Mouse (Mus musculus): Measurements from ENCODE around the gene Iqck. TPM values are rescaled to one million over a fixed set of nuclear protein-coding genes. Genes with fewer than 3 reads are reported as not detected.

Iqck gene
- polyA plus RNA-seq, 1 experiment from 2014 or later, result 4.1 TPM

- Histone ChIP-seq H3K9ac (replicated peaks) (no peak overlapping the region), H3K27me3 (0 out of 2 replicates have a peak, but pooled peaks cover 5% of the 10 kb centered on the region), H3K4me2 (replicated peaks) (no peak overlapping the region), H3K36me3 (no peaks in the 10 kb centered on the region), H3K27ac (no peak overlapping the region), H3K4me1 (replicated peaks) (peaks cover 34% of the 10 kb centered on the region), H3K4me3 (replicated peaks) (no peak overlapping the region), H3K9me3 (no peaks in the 10 kb centered on the region)
- ATAC-seq, result no peak
- WGBS, result 63% methylated on average over 2 of the region's 2 CpGs
Observed at GRCm38 (mm10) chr7:118900090-118900489, 44.5 kb downstream of the Iqck start.

- no peak for ATAC-seq
- Histone ChIP-seq H3K27me3 (0 out of 2 replicates have a peak, but pooled peaks cover 2% of the 10 kb centered on the region), H3K36me3 (no peaks in the 10 kb centered on the region), H3K4me1 (replicated peaks) (peaks cover 27% of the 10 kb centered on the region), H3K27ac (no peak overlapping the region), H3K9me3 (no peaks in the 10 kb centered on the region), H3K4me3 (replicated peaks) (no peak overlapping the region), H3K9ac (replicated peaks) (no peak overlapping the region), H3K4me2 (replicated peaks) (no peak overlapping the region)
- 69% methylated on average over 13 of the region's 13 CpGs for WGBS
Observed at GRCm38 (mm10) chr7:118902944-118903343, 47.4 kb downstream of the Iqck start.

- H3K36me3 ChIP-seq, result no peaks in the 10 kb centered on the region
- no peak overlapping the region for H3K9ac ChIP-seq (replicated peaks)
- H3K27me3 ChIP-seq, result no peaks in the 10 kb centered on the region
- no peak overlapping the region for H3K4me3 ChIP-seq (replicated peaks)
- 85% methylated on average over 9 of the region's 9 CpGs for WGBS
- ATAC-seq, result no peak
- H3K4me1 ChIP-seq (replicated peaks), result peaks cover 27% of the 10 kb centered on the region
- no peak overlapping the region for H3K27ac ChIP-seq
- H3K9me3 ChIP-seq, result no peaks in the 10 kb centered on the region
- no peak overlapping the region for H3K4me2 ChIP-seq (replicated peaks)
Observed at GRCm38 (mm10) chr7:118903879-118904278, 48.3 kb downstream of the Iqck start.

GRCm38 (mm10) chr7:118904530-118904929, 49.0 kb downstream of the Iqck start:
- no peak overlapping the region for H3K9ac ChIP-seq (replicated peaks)
- 92% methylated on average over 4 of the region's 4 CpGs for WGBS
- no peak overlapping the region for H3K4me2 ChIP-seq (replicated peaks)
- H3K27ac ChIP-seq, result no peak overlapping the region
- H3K4me3 ChIP-seq (replicated peaks), result no peak overlapping the region
- H3K4me1 ChIP-seq (replicated peaks), result peaks cover 27% of the 10 kb centered on the region
- no peaks in the 10 kb centered on the region for H3K27me3 ChIP-seq
- no peaks in the 10 kb centered on the region for H3K9me3 ChIP-seq
- H3K36me3 ChIP-seq, result no peaks in the 10 kb centered on the region
- ATAC-seq, result no peak

- Histone ChIP-seq H3K4me1 (replicated peaks) (peaks cover 28% of the 10 kb centered on the region), H3K27me3 (no peaks in the 10 kb centered on the region), H3K9ac (replicated peaks) (no peak overlapping the region), H3K4me2 (replicated peaks) (no peak overlapping the region), H3K27ac (no peak overlapping the region), H3K4me3 (replicated peaks) (no peak overlapping the region), H3K36me3 (no peaks in the 10 kb centered on the region), H3K9me3 (0 out of 2 replicates have a peak, but pooled peaks cover 2% of the 10 kb centered on the region)
- 58% methylated on average over 8 of the region's 8 CpGs for WGBS
- no peak for ATAC-seq
Observed at GRCm38 (mm10) chr7:118908961-118909515, 53.5 kb downstream of the Iqck start.

- Histone ChIP-seq H3K4me1 (replicated peaks) (peaks cover 28% of the 10 kb centered on the region), H3K9ac (replicated peaks) (no peak overlapping the region), H3K27ac (no peak overlapping the region), H3K27me3 (no peaks in the 10 kb centered on the region), H3K4me3 (replicated peaks) (no peak overlapping the region), H3K9me3 (0 out of 2 replicates have a peak, but pooled peaks cover 4% of the 10 kb centered on the region), H3K36me3 (no peaks in the 10 kb centered on the region), H3K4me2 (replicated peaks) (no peak overlapping the region)
- WGBS, result 81% methylated on average over 2 of the region's 2 CpGs
- ATAC-seq, result no peak
Observed at GRCm38 (mm10) chr7:118910464-118910863, 54.9 kb downstream of the Iqck start.

- no peak for ATAC-seq
- Histone ChIP-seq H3K4me1 (replicated peaks) (peaks cover 28% of the 10 kb centered on the region), H3K9me3 (0 out of 2 replicates have a peak, but pooled peaks cover 4% of the 10 kb centered on the region), H3K27me3 (no peaks in the 10 kb centered on the region), H3K4me3 (replicated peaks) (no peak overlapping the region), H3K9ac (replicated peaks) (no peak overlapping the region), H3K36me3 (no peaks in the 10 kb centered on the region), H3K4me2 (replicated peaks) (no peak overlapping the region), H3K27ac (0 out of 2 replicates have a peak overlapping the region, but pooled peaks have one; percentile 61)
- 95% methylated on average over 2 of the region's 2 CpGs for WGBS
Observed at GRCm38 (mm10) chr7:118911170-118911569, 55.6 kb downstream of the Iqck start.

GRCm38 (mm10) chr7:118911571-118911970, 56.0 kb downstream of the Iqck start:
- 69% methylated on average over 7 of the region's 7 CpGs for WGBS
- H3K36me3 ChIP-seq, result no peaks in the 10 kb centered on the region
- H3K4me3 ChIP-seq (replicated peaks), result no peak overlapping the region
- H3K4me2 ChIP-seq (replicated peaks), result no peak overlapping the region
- no peak for ATAC-seq
- 0 out of 2 replicates have a peak, but pooled peaks cover 4% of the 10 kb centered on the region for H3K9me3 ChIP-seq
- H3K27ac ChIP-seq, result 0 out of 2 replicates have a peak overlapping the region, but pooled peaks have one; percentile 61
- no peak overlapping the region for H3K9ac ChIP-seq (replicated peaks)
- H3K4me1 ChIP-seq (replicated peaks), result peaks cover 28% of the 10 kb centered on the region
- no peaks in the 10 kb centered on the region for H3K27me3 ChIP-seq

GRCm38 (mm10) chr7:118912049-118912490, 56.5 kb downstream of the Iqck start:
- Histone ChIP-seq H3K27ac (peak overlapping the region; percentile 61), H3K36me3 (no peaks in the 10 kb centered on the region), H3K4me1 (replicated peaks) (peaks cover 24% of the 10 kb centered on the region), H3K4me2 (replicated peaks) (peak overlapping the region; percentile 19; the same call in 1 of the 2 replicates), H3K9me3 (0 out of 2 replicates have a peak, but pooled peaks cover 4% of the 10 kb centered on the region), H3K4me3 (replicated peaks) (no peak overlapping the region), H3K27me3 (no peaks in the 10 kb centered on the region), H3K9ac (replicated peaks) (0 out of 2 replicates have a peak overlapping the region, but pooled peaks have one; percentile 25)
- WGBS, result 5% methylated on average over 8 of the region's 8 CpGs
- 0 out of 2 replicates have a peak, but pooled peaks have one; percentile 67 for ATAC-seq

GRCm38 (mm10) chr7:118914561-118915165, 59.1 kb downstream of the Iqck start:
- H3K9me3 ChIP-seq, result 0 out of 2 replicates have a peak, but pooled peaks cover 4% of the 10 kb centered on the region
- 91% methylated on average over 7 of the region's 7 CpGs for WGBS
- ATAC-seq, result no peak
- H3K4me2 ChIP-seq (replicated peaks), result no peak overlapping the region
- H3K4me3 ChIP-seq (replicated peaks), result no peak overlapping the region
- H3K27me3 ChIP-seq, result no peaks in the 10 kb centered on the region
- H3K27ac ChIP-seq, result no peak overlapping the region
- peaks cover 26% of the 10 kb centered on the region for H3K4me1 ChIP-seq (replicated peaks)
- H3K9ac ChIP-seq (replicated peaks), result no peak overlapping the region
- H3K36me3 ChIP-seq, result no peaks in the 10 kb centered on the region

- no peak overlapping the region for H3K9ac ChIP-seq (replicated peaks)
- peak; percentile 75 for ATAC-seq
- peaks cover 12% of the 10 kb centered on the region for H3K4me1 ChIP-seq (replicated peaks)
- 51% methylated on average over 10 of the region's 10 CpGs for whole genome bisulfite sequencing
- peak overlapping the region; percentile 64 for H3K27ac ChIP-seq
- no peak overlapping the region for H3K4me2 ChIP-seq (replicated peaks)
- H3K9me3 ChIP-seq, result no peaks in the 10 kb centered on the region
- H3K27me3 ChIP-seq, result no peaks in the 10 kb centered on the region
- no peaks in the 10 kb centered on the region for H3K36me3 ChIP-seq
- H3K4me3 ChIP-seq (replicated peaks), result no peak overlapping the region
Observed at GRCm38 (mm10) chr7:118919261-118920006, 63.9 kb downstream of the Iqck start.
